Mouse (Mus musculus): ENCODE results near the gene Rrh. TPM values are rescaled to one million over a fixed set of nuclear protein-coding genes. Genes with fewer than 3 reads are reported as not detected.

Gene Rrh
- polyA plus RNA-seq (2021), result 0.30 TPM

DNA sequence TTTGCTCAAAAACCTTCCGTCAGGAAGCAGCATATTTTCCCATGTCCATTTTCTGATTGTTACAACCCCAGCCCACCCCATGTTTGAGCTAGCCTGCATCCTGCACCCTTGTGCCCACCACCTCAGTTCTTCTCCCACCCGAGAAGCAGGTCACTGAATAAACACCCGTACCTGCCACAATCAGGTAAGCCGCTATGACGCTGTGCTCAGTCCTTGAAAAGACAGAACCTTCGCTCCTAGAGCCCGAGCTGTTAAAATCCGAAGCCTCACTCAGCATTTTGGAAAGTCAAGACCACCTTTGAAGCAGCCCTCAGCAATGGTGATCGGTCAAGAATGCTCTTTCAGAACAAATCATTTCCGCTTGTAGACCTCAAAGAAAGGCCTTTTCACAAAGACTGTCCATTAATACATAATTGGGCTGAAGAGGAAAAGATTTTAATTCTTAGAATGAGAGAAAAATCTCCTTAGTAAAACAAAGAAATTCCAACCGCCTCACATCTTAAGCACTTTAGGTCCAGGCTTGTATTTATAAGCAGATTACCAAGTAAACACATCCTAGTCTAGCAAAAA, at the start of gene Rrh:
Rrh (minus strand) TSS at position 382 of the 570 bp plus-strand sequence.
- no peak for DNase-seq (ENCODE audit: low read depth, low spot score)
- POLR2A ChIA-PET, result no interaction called here

DNA sequence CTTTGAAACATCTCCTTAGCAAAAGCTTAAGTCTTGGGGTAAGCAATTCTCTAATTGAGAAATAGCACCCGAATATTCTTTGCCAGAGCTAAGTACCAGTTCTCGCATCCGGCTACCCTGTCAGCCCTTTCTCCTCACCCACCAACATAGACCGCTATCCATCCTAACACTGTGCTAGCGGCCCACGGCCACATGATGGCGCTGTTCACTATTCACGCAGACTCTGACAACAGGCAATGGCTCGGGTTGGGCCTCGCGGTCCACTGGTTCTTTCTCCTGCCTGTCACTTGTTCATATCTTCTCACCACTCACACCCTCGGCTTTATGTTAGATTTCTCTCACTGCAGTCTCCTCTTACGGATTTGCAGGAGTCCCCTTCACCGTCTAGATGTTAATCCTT, 41.3 kb upstream of the Rrh start:
- no peak for ATAC-seq
- ChIA-PET POLR2A (no interaction called here), CTCF (interaction anchor here (0.9 to 1.2 kb wide), 2 partner anchors 15 to 16 kb away, joined by 3 read pairs; partner anchors contain the start of gene Pla2g12a)

More for the DNA sequence above, at the start of gene Rrh:
- no peaks in the 10 kb centered on the region for H3K27me3 ChIP-seq
- in situ Hi-C loops (cut with MboI; ENCODE audit: low pct_unique_long_range_greater_than_20kb), result loop anchor here (10.0 kb wide), 1 partner anchor 873 kb away; no protein-coding TSS in a partner anchor
- CTCF ChIA-PET, result interaction anchor here (0.9 to 3.5 kb wide), 10 partner anchors 9 to 257 kb away, joined by 3 to 24 read pairs (median 6); no protein-coding TSS in a partner anchor
- no peak for TF ChIP-seq CTCF (IDR thresholded peaks at IDR 0.05)
- ATAC-seq, result no peak

DNA sequence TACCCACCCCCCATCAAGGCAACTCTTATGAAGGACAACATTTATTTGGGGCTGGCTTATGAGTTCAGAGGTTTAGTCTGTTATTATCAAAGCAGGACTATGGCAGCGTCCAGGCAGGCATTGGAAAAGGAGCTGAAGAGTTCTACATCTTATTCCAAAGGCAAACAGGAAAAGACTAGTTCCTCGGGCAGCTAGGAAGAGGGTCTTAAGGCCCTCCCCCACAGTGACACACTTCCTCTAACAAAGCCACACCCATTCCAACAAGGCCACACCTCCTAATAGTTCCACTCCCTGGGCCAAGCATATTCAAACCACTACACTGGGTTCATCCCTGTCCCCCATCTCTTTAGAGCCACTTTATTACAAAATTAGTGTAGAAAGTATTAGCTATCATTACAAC, 40.2 kb upstream of the Rrh start:
- no peak for TF ChIP-seq CTCF (IDR thresholded peaks at IDR 0.05)
- ATAC-seq, result no peak
- ChIA-PET CTCF (interaction anchor here (1.3 kb wide), 1 partner anchor 12 kb away, joined by 3 read pairs; no protein-coding TSS in a partner anchor), POLR2A (no interaction called here)
- no peak for DNase-seq (ENCODE audit: low read depth, low spot score)
- in situ Hi-C loops (cut with MboI; ENCODE audit: low pct_unique_long_range_greater_than_20kb), result no loop called here
- no peaks in the 10 kb centered on the region for H3K27me3 ChIP-seq

More for the DNA sequence above, 41.3 kb upstream of the Rrh start:
- peak; percentile 65 for TF ChIP-seq CTCF (IDR thresholded peaks at IDR 0.05)
- H3K27me3 ChIP-seq, result no peaks in the 10 kb centered on the region
- no peak for DNase-seq (ENCODE audit: low read depth, low spot score)
- in situ Hi-C loops (cut with MboI; ENCODE audit: low pct_unique_long_range_greater_than_20kb), result no loop called here

DNA sequence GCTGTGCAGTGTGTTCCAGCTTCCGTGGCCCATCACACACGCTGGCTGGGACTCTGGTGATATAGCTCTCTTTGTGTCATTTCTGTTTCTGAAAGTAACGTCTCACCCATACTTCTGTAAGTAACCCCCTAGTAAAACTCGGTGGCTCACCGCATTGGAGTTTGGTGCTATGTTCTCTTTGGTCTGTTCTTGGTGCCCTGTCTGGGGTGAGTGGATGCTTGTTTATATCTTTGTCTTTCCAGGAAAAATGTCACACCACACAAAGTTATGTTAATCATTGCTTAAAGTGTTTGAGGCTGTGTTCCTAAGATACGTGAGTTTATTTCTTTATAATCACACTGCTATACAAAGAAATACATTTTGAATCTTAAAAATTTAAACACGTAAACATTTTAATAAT, 24.5 kb upstream of the Rrh start:
- no peak for TF ChIP-seq CTCF (IDR thresholded peaks at IDR 0.05)
- ChIA-PET CTCF (no interaction called here), POLR2A (no interaction called here)
- DNase-seq (ENCODE audit: low read depth, low spot score) (no peak), ATAC-seq (no peak)
- H3K27me3 ChIP-seq, result peaks cover 3% of the 10 kb centered on the region
- in situ Hi-C loops (cut with MboI; ENCODE audit: low pct_unique_long_range_greater_than_20kb), result no loop called here

DNA sequence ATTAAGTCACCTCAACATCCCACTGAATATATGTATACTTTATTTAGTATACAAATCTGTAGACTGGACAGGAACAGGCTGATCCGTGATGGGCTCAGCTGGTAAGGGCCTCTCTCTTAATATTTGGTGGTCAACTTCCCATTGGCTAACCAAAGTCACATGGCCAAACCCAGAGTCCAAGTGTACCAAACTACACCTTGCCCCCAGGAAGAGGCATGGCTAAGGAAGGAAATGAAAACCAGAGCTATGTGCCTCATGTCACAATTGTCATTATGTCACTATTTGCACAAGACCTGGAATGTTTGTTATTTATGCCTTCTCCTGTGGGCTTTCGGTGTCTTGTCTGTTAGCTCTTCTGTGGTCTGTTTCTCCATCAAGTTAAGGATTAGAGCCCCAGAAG, 23.5 kb upstream of the Rrh start:
- in situ Hi-C loops (cut with MboI; ENCODE audit: low pct_unique_long_range_greater_than_20kb), result no loop called here
- DNase-seq (ENCODE audit: low read depth, low spot score) (no peak), ATAC-seq (no peak)
- CTCF ChIA-PET, result interaction anchor here (1.4 kb wide), 1 partner anchor 23 kb away, joined by 3 read pairs; no protein-coding TSS in a partner anchor
- POLR2A ChIA-PET, result no interaction called here
- peaks cover 3% of the 10 kb centered on the region for H3K27me3 ChIP-seq
- no peak for TF ChIP-seq CTCF (IDR thresholded peaks at IDR 0.05)

DNA sequence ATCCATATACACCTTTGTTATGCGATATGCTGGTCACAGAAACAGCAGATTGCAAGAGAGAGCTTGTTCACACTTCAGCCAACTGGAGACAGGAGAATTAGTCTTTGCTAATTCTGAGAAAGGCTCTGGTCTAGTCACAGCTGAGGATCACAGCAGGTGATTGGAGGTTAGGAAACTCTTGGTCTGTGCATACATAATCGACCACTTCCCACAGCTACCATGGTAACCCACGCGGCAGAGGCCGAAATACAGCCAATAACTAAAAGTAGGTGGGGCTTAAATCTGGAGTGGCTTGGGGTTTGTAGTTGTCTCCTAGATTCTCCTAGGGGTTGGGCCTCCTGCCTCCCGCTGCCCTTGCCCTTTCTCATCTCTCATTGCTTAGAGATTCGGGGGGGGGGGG, 15.6 kb upstream of the Rrh start:
- no peaks in the 10 kb centered on the region for H3K27me3 ChIP-seq
- ATAC-seq (no peak), DNase-seq (ENCODE audit: low read depth, low spot score) (no peak)
- in situ Hi-C loops (cut with MboI; ENCODE audit: low pct_unique_long_range_greater_than_20kb), result no loop called here
- POLR2A ChIA-PET, result interaction anchor here (0.9 kb wide), 1 partner anchor 19 kb away, joined by 3 read pairs; no protein-coding TSS in a partner anchor
- CTCF ChIA-PET, result no interaction called here
- no peak for TF ChIP-seq CTCF (IDR thresholded peaks at IDR 0.05)

DNA sequence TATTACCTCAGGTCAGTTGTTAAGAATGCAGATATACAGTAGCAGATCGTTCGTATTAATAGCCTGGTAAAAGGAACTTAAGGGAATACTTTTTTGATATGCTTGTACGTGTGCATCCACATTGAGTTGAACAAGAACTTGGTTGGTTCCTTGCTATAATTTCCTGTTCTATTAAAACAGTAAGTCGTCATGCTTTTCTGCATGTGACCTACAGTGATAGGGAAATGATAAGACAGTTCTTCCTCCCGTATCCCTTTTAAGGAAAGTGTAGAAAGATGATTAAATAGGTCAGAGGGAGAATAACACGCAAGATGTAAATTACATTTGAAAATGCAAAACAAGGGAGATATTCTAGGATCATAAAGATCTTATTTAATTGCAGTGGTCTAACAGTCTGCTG, 14.6 kb upstream of the Rrh start:
- TF ChIP-seq CTCF (IDR thresholded peaks at IDR 0.05), result no peak

DNA sequence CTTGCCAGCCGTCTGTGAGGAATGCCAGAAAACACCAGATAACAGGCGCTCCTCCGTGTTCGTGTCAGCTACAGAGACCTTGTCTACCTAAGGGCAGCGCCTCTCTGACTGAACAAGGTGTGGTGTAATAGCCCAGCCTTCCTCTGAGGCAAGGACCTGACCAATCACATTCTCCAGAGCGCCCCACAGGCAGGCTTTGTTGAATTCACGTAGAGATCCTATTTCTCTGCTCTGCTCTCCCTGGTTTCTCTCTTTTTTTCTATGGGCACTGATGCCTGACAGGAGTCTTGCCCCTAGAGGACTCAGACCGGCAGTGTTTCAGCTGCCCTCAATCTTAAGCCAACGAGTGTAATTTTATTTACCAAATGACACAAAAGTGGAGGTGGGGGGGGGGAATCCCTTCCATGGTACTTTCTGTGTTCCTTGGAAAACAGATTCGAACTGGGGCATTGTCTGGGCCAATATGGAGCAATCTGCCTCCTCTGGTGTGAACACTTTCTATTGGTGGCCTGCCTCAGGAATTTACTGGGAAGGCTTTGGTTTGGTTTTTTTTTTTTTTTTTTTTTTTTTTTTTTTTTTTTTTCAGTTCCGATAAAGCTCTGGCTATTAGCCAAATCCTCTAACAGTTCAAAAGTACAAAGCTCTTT, 13.8 kb upstream of the Rrh start:
- DNase-seq (ENCODE audit: low read depth, low spot score), result no peak
- ATAC-seq, result peak; percentile 44
- in situ Hi-C loops (cut with MboI; ENCODE audit: low pct_unique_long_range_greater_than_20kb), result no loop called here

More for the DNA sequence above, 14.6 kb upstream of the Rrh start:
- no peaks in the 10 kb centered on the region for H3K27me3 ChIP-seq
- DNase-seq (ENCODE audit: low read depth, low spot score) (no peak), ATAC-seq (no peak)
- POLR2A ChIA-PET, result interaction anchor here (0.7 kb wide), 1 partner anchor 33 kb away, joined by 3 read pairs; no protein-coding TSS in a partner anchor
- CTCF ChIA-PET, result interaction anchor here (0.8 kb wide), 1 partner anchor 30 kb away, joined by 3 read pairs; no protein-coding TSS in a partner anchor
- in situ Hi-C loops (cut with MboI; ENCODE audit: low pct_unique_long_range_greater_than_20kb), result no loop called here

DNA sequence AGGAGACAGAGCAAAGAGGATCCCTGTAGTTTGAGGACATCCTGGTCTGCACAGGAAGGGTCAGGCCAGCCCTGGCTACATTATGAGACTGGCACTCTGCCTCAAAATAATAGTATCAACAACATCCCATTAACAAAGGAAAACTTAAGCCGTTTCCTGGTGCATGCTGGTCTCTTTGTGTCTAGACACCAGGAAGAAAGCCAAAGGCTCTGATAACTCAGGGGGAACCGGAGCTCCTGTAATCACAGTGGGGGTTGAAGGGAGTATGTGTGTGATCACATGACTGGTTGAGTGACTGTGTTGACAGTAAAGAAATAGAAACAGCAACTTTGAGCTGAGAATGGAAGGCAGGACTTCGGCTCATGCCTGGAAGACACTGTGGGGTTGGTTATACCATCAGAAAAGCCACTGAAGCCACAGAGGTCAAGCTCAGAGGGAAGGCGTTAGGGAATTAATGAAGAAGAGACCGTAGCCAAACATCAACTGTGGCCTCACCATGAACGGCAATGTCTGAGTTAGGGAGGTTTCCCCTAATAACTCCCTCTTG, 13.1 kb upstream of the Rrh start, which contains the start of gene Cfi:
Cfi (plus strand) TSS at position 497 of the 547 bp plus-strand sequence.
- POLR2A ChIA-PET, result no interaction called here
- CTCF ChIA-PET, result interaction anchor here (1.9 kb wide), 1 partner anchor 12 kb away, joined by 7 read pairs; no protein-coding TSS in a partner anchor
- ATAC-seq (no peak), DNase-seq (ENCODE audit: low read depth, low spot score) (no peak)
- no peaks in the 10 kb centered on the region for H3K27me3 ChIP-seq
- in situ Hi-C loops (cut with MboI; ENCODE audit: low pct_unique_long_range_greater_than_20kb), result no loop called here
- TF ChIP-seq CTCF (IDR thresholded peaks at IDR 0.05), result no peak

More for the DNA sequence above, 13.8 kb upstream of the Rrh start:
- ChIA-PET CTCF (interaction anchor here (0.8 to 1.9 kb wide), 2 partner anchors 12 to 30 kb away, joined by 3 to 7 read pairs; no protein-coding TSS in a partner anchor), POLR2A (interaction anchor here (0.6 to 0.7 kb wide), 2 partner anchors 33 to 251 kb away, joined by 3 read pairs; no protein-coding TSS in a partner anchor)
- no peak for TF ChIP-seq CTCF (IDR thresholded peaks at IDR 0.05)
- no peaks in the 10 kb centered on the region for H3K27me3 ChIP-seq

DNA sequence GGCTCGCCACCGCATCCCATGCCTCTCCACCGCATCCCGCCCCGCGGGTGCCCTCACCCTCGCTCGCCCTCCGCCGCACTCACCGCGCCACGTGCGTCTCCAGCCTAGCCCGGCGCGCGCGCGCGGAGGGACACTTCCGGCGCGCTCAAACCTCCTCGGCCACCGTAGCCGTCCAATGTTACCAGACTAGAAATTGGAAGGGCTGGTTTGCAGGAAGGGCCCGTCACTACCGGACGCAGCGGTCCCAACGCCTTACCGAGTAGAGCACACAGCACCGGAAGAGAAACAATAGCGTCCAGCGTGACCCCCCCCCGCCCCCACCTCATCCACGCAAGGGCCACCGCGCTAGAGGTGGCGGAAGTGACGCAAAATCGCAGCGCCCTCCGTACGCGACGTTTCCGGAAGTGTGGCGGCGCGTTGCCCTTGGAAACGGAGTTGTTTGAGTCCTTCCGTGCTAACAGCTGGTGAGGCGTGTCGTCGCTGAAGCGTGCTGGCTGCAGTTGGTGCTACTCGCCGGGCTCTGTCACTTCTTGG, 8.7 kb upstream of the Rrh start, which contains the start of gene Gar1:
Gar1 (minus strand) TSS at position 362 of the 534 bp plus-strand sequence.
- ChIA-PET POLR2A (interaction anchor here (0.6 to 0.7 kb wide), 2 partner anchors 126 to 768 kb away, joined by 3 to 4 read pairs; no protein-coding TSS in a partner anchor), CTCF (no interaction called here)
- no peaks in the 10 kb centered on the region for H3K27me3 ChIP-seq
- DNase-seq (ENCODE audit: low read depth, low spot score) (peak; percentile 96), ATAC-seq (peak; percentile 86)
- no peak for TF ChIP-seq CTCF (IDR thresholded peaks at IDR 0.05)
- in situ Hi-C loops (cut with MboI; ENCODE audit: low pct_unique_long_range_greater_than_20kb), result no loop called here
